Mouse (Mus musculus): ENCODE results near the gene Ptcra.
A peak's percentile ranks its signal among the peaks of the same experiment; 100 is the strongest.

The Ptcra gene

DNA sequence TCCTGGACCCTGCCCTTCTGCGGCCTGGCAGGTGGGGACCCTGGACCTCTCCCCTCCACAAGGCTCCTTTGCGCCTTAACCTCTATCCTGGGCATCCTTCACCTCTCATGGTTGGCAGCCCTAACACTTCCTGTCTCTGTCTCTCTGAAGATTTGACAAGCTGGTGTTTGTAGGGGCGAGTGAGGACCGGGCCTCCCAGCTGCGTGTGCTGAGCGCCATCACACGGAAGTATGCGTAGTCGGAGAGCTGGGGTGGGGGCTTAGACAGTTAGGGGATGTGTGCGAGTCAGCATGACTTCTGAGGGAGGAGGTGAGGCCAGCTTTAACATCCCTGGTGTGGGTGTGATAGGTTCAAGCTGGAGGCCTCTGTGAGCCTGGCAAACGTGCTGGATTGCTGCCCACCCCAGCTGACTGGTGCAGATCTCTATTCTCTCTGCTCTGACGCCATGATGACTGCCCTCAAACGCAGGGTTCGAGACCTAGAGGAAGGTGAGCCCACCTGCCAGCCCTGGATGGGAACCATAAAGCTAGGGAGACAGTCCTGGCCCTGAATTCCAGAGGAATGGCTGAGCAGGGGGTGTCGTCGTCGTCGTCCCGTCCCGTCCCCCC is 38.9 kb downstream of the Ptcra start:
- DNase-seq, result no peak

DNA sequence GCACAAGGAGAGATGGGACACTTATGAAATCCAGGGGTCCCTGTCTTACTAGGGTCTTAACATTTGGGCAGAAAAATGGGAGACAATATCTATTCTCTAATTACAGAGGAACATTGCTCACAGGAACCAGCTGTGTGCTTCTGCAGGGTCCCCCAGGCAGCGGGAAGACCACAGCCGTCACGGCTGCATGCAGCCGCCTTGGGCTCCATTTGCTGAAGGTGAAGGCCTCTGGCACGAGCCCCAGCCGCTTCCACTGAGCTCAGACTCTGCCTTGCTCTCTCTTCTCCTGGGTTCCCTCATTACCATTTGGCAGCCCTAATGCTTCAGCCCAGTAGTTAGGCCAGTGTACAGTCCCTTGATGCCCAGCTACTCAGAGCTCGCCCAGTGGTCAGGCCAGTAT is 42.4 kb downstream of the Ptcra start:
- no peak for DNase-seq

GRCm38 (mm10) chr17:46714756-46715481 is 48.6 kb downstream of the Ptcra start:
- no peak for DNase-seq

GRCm38 (mm10) chr17:46713849-46714248 is 49.7 kb downstream of the Ptcra start:
- no peak for DNase-seq

GRCm38 (mm10) chr17:46712442-46712841 is 51.1 kb downstream of the Ptcra start:
- no peak for DNase-seq

DNA sequence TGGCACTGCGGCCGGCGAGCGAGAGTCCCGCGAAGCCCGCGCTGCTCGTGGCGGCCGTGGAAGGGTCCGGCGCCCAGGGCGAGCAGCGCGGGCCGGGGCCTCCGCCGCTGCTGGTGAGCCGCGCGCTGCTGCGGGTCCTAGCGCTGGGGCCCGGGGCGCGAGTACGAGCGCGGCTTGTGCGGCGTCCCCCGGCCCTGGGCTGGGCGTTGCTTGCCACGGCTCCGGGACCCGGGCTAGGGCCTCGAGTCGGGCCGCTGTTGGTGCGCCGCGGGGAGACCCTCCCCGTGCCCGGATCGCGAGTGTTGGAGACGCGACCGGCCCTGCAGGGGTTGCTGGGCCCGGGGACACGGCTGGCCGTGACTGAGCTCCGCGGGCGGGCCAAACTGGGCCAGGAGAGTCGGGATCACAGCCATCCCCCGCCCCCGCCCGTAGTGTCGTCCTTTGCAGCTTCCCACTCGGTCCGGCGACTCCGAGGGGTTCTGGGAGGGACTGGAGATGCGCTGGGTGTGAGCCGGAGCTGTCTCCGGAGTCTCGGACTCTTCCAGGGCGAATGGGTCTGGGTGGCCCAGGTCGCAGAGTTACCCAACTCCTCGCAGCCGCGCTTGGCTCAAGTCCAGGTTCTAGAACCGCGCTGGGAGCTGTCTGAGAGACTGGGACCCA is 51.8 kb downstream of the Ptcra start:
- peak; percentile 50 for DNase-seq

- peak; percentile 95 for DNase-seq
These were observed 52.4 kb downstream of the Ptcra start, which contains the start of gene Pex6 for GRCm38 (mm10) chr17:46710959-46711597. Gene Pex6 (plus strand): TSS chr17:46711463.

GRCm38 (mm10) chr17:46706375-46707089 is 57.0 kb downstream of the Ptcra start:
- DNase-seq, result no peak
